Mouse (Mus musculus): ENCODE data around the gene Supt5.

Supt5 gene

GRCm38 (mm10) chr7:28298837-28299625 is 39.5 kb downstream of the Supt5 start:
- peak; percentile 44 to 51 for DNase-seq

- DNase-seq: peak; percentile 33 to 37
These were observed 44.1 kb downstream of the Supt5 start for GRCm38 (mm10) chr7:28294481-28294880.

- DNase-seq: peak in 1 of 2 experiments; percentile 6
These were observed 47.6 kb downstream of the Supt5 start, which contains the start of gene Selenov for GRCm38 (mm10) chr7:28290638-28291590. Gene Selenov (minus strand): TSS chr7:28291186.

GRCm38 (mm10) chr7:28290165-28290564 is 48.4 kb downstream of the Supt5 start:
- peak in 1 of 2 experiments; percentile 6 for DNase-seq

DNA sequence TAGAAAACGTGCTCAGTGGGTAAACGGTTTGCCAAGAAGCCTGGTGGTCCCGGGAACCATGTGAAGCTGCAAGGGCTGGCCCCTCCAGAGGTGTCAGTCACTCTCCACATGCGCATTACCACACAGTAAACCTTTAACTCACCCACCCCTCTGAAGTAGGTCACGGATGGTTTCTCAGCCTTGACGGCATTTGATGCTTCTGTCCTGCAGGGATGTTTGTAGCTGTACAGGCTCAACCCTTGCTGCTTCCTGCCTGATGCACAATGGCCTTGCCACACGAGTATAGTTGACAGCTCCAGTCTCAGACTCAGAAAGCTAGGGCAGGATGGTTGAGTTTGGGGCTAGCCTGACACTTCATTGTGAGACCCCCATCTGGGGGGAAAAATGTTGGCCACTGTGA is 57.9 kb downstream of the Supt5 start:
- DNase-seq: no peak

DNA sequence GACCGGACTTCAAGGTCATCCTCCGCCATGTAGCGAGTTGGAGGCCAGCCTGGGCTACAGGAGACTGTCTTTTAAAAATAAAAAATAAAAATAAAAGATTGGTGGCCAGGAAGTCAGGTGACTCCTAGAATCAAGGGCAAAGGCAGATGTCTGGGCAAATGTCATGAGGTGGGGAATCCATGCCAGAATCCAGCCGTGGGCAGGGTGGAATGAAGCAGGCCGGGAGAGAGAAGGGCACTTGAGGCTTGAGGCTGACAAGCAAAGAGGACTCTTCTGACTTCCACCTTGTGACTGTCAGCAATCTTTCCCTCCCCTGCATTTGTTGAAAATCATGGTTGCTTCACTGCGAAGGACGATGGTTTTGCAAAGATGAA is 60.3 kb downstream of the Supt5 start:
- no peak for DNase-seq

GRCm38 (mm10) chr7:28277615-28278278 is 60.8 kb downstream of the Supt5 start, which contains the start of gene Eid2b:
Gene Eid2b (plus strand): TSS chr7:28277739.
- DNase-seq: peak; percentile 97

- DNase-seq: no peak
These were observed 61.3 kb downstream of the Supt5 start for GRCm38 (mm10) chr7:28277237-28277614.

DNA sequence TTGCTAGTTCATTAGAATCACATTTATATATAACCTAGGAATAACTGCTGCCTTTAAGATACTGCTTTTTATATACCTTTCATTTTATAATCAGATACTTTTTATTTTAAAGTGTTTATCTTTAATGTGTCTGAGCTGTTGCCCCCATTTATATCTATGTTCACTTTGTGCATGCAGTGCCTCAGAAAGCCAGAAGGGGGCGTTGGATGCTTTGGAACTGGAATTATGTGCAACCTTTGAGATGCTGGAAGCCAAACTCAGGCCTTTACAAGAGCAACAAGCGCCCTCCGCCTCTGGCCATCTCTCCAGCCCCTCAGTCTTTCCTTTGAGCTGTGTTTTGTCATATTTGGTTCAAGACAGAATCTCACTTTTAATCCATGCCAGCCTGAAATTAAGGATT is 66.8 kb downstream of the Supt5 start:
- peak; percentile 14 to 26 for DNase-seq

DNA sequence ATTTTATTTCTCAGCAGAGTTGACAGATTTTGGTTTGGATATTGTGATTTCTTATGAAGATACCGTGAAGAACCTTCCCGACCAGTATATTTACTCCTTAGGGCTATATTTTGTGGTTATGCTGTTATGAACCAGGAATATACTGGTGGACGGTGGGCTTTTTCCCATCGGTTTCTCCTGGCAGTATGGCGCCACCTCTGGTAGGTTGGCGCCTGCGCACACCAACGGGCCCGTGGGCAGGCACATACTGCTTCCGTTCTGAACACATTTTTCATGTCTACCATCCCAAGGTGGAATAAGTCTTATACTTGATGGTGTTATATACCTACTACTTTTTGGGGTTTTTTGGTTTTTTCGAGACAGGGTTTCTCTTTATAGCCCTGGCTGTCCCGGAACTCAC is 69.2 kb downstream of the Supt5 start:
- DNase-seq: no peak

GRCm38 (mm10) chr7:28268576-28268975 is 70.0 kb downstream of the Supt5 start:
- DNase-seq: no peak

GRCm38 (mm10) chr7:28268042-28268531 is 70.5 kb downstream of the Supt5 start:
- DNase-seq: peak; percentile 33 to 39

- DNase-seq: peak; percentile 39 to 49
These were observed 71.2 kb downstream of the Supt5 start, which contains the start of gene Eid2 for GRCm38 (mm10) chr7:28267129-28268041. Gene Eid2 (plus strand): TSS chr7:28267881.

GRCm38 (mm10) chr7:28265391-28265790 is 73.2 kb downstream of the Supt5 start:
- no peak for DNase-seq
